ENCODE assay signal across 16 mouse cellular contexts in the genomic region with DNA sequence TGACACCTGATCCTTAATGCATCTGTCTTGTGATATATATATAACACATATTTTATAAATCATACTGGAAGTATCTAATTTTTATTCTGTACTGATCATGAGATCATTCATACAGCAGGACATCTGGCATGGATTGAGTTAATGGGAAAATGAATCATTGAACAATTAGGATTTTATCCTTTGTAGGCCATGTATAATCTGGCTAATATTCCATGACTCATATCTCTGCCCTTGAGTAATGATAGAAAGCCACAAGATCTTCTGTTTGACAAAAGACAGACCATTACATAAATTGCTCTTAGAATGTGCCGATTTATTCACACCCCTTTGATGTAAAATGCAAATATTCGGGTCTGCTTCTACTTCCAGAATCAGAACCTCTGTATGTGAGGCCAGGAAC.
"Had no signal": no experiment of that assay in that cellular context is flagged by ENCODE, and none has a peak within 500 bp of the region (broad histone marks: within the 10 kb centered on the region; RNA-seq: fewer than 3 reads in every experiment).

No protein-coding gene starts in this region.

- H3K36me3 ChIP-seq: neural tube, embryonic 12.5 days; neural tube, embryonic 13.5 days; neural tube, embryonic 15.5 days; stomach, embryonic 15.5 days had no signal

- DNase-seq: retina, postnatal 1 day; right cerebral cortex, adult 18-20 months; right cerebral cortex, postnatal 14 days; right cerebral cortex, postnatal 25 days; right cerebral cortex, postnatal 4 days; spleen, adult 18-20 months; thymus, adult 18-20 months; thymus, adult 2 months; thymus, postnatal 14 days; thymus, postnatal 25 days; thymus, postnatal 36 days; thymus, postnatal 4 days had no signal

- H3K27me3 ChIP-seq: neural tube, embryonic 12.5 days; neural tube, embryonic 13.5 days; neural tube, embryonic 15.5 days; stomach, embryonic 15.5 days had no signal

- H3K4me3 ChIP-seq: neural tube, embryonic 12.5 days; neural tube, embryonic 13.5 days; neural tube, embryonic 15.5 days; stomach, embryonic 15.5 days had no signal
